Mouse (Mus musculus) liver, postnatal 0 days (tissue): ENCODE data around the gene Mtfp1. TPM values are rescaled to one million over a fixed set of nuclear protein-coding genes. Genes with fewer than 3 reads are reported as not detected.
"Not testable (repeated sequence)": the region's sequence is repeated elsewhere in the genome, so short reads cannot be mapped to it uniquely, and the experiment has no call there.

ENCODE experiments used
- ATAC-seq: fragments of 200-750 bp; cut with Nextera tagmentation; 2 replicates; pipeline ENCODE4 v1.8.0; 2017; ENCODE audit warnings: mild to moderate bottlenecking, moderate library complexity
- DNase-seq: peaks from one replicate; pipeline ENCODE4 v3.0.0-alpha.2; 2016
- H3K27ac ChIP-seq: fragments of 300-500 bp; sonication (generic); 2 replicates; pipeline ENCODE4 v1.5.1; 2014; ENCODE audit warnings: antibody characterized with exemption, moderate library complexity, mild to moderate bottlenecking, low read depth
- H3K27me3 ChIP-seq: fragments of 300-500 bp; sonication (generic); 2 replicates; pipeline ENCODE4 v1.6.1; 2014; ENCODE audit warnings: low read length, control low read depth, mixed read lengths; ENCODE audit not compliant: insufficient read depth
- H3K36me3 ChIP-seq: fragments of 300-500 bp; sonication (generic); replicated peaks from 2 replicates; pipeline ENCODE4 v1.6.1; 2014; ENCODE audit warnings: mild to moderate bottlenecking, control low read depth, low read length, moderate library complexity, mixed read lengths; ENCODE audit not compliant: insufficient read depth
- H3K4me1 ChIP-seq: fragments of 300-500 bp; sonication (generic); 2 replicates; pipeline ENCODE4 v1.6.1; 2014; ENCODE audit warnings: antibody characterized with exemption, mild to moderate bottlenecking, control low read depth; ENCODE audit not compliant: insufficient read depth
- H3K4me2 ChIP-seq: fragments of 300-500 bp; sonication (generic); 2 replicates; pipeline ENCODE4 v1.6.1; 2014; ENCODE audit warnings: low read depth, mild to moderate bottlenecking, low read length, moderate library complexity, mixed read lengths
- H3K4me3 ChIP-seq: fragments of 300-500 bp; sonication (generic); 2 replicates; pipeline ENCODE4 v1.5.1; 2014; ENCODE audit warnings: low read depth, low read length
- H3K9ac ChIP-seq: fragments of 300-500 bp; sonication (generic); replicated peaks from 2 replicates; pipeline ENCODE4 v1.6.1; 2014; ENCODE audit warnings: mild to moderate bottlenecking, moderate library complexity
- H3K9me3 ChIP-seq: fragments of 300-500 bp; sonication (generic); 2 replicates; pipeline ENCODE4 v1.6.1; 2016; ENCODE audit warnings: mild to moderate bottlenecking, control low read depth, low read length, mixed read lengths
- CTCF ChIP-seq: sonication (generic); IDR thresholded peaks from 2 replicates; pipeline ENCODE4 v1.5.1; 2016; ENCODE audit warnings: antibody characterized with exemption, low read depth
- EP300 ChIP-seq: IDR thresholded peaks from 2 replicates; pipeline ENCODE4 v1.6.1; 2016; ENCODE audit warnings: antibody characterized with exemption, low read depth, mild to moderate bottlenecking
- WGBS: fragments of 180-500 bp; shearing (Covaris S2); extraction: QIAGEN DNeasy Blood & Tissue Kit; methylation state at CpG from one replicate; pipeline ENCODE4 v1.1.7; 2014; ENCODE audit not compliant: insufficient replicate concordance; 5-methylcytosine and 5-hydroxymethylcytosine counted together
- polyA plus RNA-seq: library from polyadenylated mRNA; unstranded; fragments of >200 nt; fragmentation: Nextera tagmentation; extraction: Ambion mirVana; gene quantifications from 2 replicates; pipeline ENCODE4 v1.2.1, GENCODE M21; 2015

Gene Mtfp1
- polyA plus RNA-seq, 1 experiment from 2014 or later = 21.1 TPM

DNA sequence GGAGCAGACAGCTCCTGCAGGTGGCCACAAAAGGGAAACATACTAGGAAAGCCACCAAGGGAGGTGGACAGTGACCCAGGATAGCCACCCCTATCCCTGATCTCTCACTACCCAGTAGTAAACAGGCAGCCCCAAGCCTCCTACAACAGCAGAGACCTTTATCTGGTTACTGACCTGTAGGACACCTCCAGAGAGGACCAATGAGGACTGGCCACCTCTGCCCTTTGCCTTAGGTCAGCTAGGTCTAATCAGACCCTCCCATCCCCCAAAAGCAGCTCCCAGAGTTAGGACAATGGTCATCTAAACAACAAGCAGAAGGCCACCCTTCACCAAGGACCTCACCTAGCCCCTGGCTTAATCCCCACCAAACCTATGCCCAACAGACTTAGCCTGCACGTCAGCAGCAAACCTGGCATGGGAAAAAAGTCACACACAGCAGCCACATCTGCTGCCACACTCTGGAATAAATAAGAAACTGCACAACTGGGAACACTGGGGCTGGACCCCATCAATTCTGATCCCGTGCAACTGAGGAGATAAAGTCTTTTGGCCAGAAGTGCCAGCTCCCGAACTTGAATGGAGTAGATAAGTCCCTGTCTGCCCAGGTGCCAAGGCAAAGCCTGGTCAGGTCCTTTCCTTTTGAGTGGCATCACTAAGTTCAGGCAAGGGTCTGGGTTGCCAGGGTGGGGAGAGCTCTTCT is 22.3 kb upstream of the Mtfp1 start:
- DNase-seq (peak; percentile 51), ATAC-seq (peak; percentile 86)
- H3K4me3 ChIP-seq = peak overlapping the region; percentile 67
- 15% methylated on average over 3 of the region's 3 CpGs for WGBS
- TF ChIP-seq EP300 (no peak), CTCF (peak; percentile 41; the same call in 1 of the 2 replicates)
- no peaks in the 10 kb centered on the region for H3K9me3 ChIP-seq
- no peaks in the 10 kb centered on the region for H3K27me3 ChIP-seq
- H3K4me1 ChIP-seq = peaks cover 55% of the 10 kb centered on the region
- H3K4me2 ChIP-seq = peak overlapping the region; percentile 77
- H3K9ac ChIP-seq = peak overlapping the region; percentile 85
- peak overlapping the region; percentile 81 for H3K27ac ChIP-seq
- H3K36me3 ChIP-seq = no peaks in the 10 kb centered on the region

DNA sequence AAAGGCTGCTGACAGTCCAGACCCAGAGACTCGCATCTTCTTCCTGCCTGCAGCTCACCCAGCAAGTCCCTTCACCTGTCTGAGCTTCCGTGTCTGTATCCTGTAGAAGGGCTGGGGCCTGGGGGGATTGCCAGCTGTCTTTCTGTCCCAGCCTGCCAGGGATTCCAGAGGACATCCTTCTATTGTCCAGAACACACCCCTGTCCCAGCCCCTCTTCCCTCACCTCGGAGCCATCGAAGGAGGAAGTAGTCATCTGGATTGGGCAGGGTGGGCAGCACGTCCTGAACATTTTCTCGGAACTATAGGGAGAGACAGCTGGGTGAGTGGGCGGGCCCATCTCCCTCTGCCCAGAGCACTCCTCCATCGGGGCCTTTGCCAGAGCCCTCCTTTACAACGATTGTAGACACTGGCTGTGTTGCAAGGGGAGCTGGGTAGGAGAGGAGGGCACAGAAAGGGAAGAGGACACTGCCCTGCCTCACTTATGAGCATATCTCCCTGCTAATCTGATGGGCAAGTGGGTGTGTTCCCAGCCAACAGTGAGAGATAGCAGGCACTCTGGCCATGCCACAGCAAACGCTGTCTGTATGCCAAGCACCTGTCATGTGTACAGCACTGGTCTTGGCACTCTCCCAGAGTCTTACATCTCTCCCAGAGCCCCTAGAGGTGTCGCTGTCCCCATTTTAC is 21.4 kb upstream of the Mtfp1 start:
- peak overlapping the region; percentile 77 for H3K4me2 ChIP-seq
- peak overlapping the region; percentile 85 for H3K9ac ChIP-seq
- 25% methylated on average over 11 of the region's 11 CpGs for WGBS
- peak overlapping the region; percentile 67 for H3K4me3 ChIP-seq
- ATAC-seq = peak; percentile 39
- DNase-seq = peak; percentile 46
- no peaks in the 10 kb centered on the region for H3K27me3 ChIP-seq
- no peak; the same call in 1 of the 2 replicates for TF ChIP-seq EP300
- TF ChIP-seq CTCF = peak; percentile 20; the same call in 1 of the 2 replicates
- peaks cover 53% of the 10 kb centered on the region for H3K4me1 ChIP-seq
- H3K9me3 ChIP-seq = no peaks in the 10 kb centered on the region
- peak overlapping the region; percentile 81 for H3K27ac ChIP-seq
- H3K36me3 ChIP-seq = no peaks in the 10 kb centered on the region

- Histone ChIP-seq H3K9me3 (no peaks in the 10 kb centered on the region), H3K4me1 (peaks cover 53% of the 10 kb centered on the region), H3K27ac (no peak overlapping the region), H3K4me3 (no peak overlapping the region), H3K27me3 (no peaks in the 10 kb centered on the region), H3K4me2 (peak overlapping the region; percentile 77), H3K36me3 (peaks cover 4% of the 10 kb centered on the region), H3K9ac (no peak overlapping the region)
- TF ChIP-seq EP300 (no peak), CTCF (no peak)
- DNase-seq = no peak
- ATAC-seq = no peak
- 79% methylated on average over 4 of the region's 4 CpGs for WGBS
These were observed 20.2 kb upstream of the Mtfp1 start for GRCm38 (mm10) chr11:4115407-4115806.

DNA sequence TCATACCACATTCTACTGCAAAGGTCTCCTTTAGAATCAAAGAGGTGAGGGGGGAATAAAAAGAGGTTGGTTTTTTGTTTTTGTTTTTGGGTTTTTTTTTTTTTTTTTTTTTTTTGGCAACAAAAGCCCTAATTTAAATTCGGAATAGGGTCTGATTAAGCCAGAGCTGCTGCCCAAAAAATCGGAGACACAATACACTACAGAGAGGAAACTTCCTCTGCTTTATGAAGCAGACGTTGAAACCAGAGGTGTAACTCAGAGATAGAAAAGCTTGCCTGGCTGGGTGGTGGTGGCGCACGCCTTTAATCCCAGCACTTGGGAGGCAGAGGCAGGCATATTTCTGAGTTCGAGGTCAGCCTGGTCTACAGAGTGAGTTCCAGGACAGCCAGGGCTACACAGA is 19.3 kb upstream of the Mtfp1 start:
- 75% methylated on average over 6 of the region's 6 CpGs for WGBS
- not testable (repeated sequence) for ATAC-seq, H3K27ac ChIP-seq, H3K9me3 ChIP-seq, H3K9ac ChIP-seq, H3K4me2 ChIP-seq, H3K27me3 ChIP-seq, H3K4me3 ChIP-seq, H3K36me3 ChIP-seq, DNase-seq
- peaks cover 52% of the 10 kb centered on the region for H3K4me1 ChIP-seq

GRCm38 (mm10) chr11:4113970-4114369 is 18.7 kb upstream of the Mtfp1 start:
- no peaks in the 10 kb centered on the region for H3K27me3 ChIP-seq
- H3K27ac ChIP-seq = no peak overlapping the region
- TF ChIP-seq EP300 (no peak), CTCF (no peak)
- H3K36me3 ChIP-seq = peaks cover 12% of the 10 kb centered on the region
- peaks cover 46% of the 10 kb centered on the region for H3K4me1 ChIP-seq
- H3K4me3 ChIP-seq = no peak overlapping the region
- WGBS = 61% methylated on average over 6 of the region's 6 CpGs
- DNase-seq (no peak), ATAC-seq (no peak)
- H3K9ac ChIP-seq = no peak overlapping the region
- H3K9me3 ChIP-seq = no peaks in the 10 kb centered on the region
- H3K4me2 ChIP-seq = no peak overlapping the region

DNA sequence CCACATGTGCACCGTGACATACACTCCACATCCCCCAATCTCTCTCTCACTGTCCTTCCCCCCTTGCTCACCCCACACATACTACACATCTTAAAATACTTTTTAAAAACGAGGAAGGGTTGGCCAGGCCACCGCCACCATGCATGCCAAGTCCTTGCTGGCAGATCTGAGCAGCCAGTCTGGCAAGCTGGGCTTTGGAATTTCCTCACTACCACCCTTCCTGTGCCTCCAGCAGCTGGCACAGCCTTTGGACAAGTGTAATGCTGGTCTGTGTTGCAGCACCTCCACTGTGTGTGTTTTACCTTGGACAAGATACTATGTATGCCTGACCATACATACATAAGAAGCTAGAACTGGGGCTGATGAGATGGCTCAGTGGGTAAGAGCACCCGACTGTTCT is 18.3 kb upstream of the Mtfp1 start:
- TF ChIP-seq EP300 (no peak), CTCF (no peak)
- 74% methylated on average over 4 of the region's 4 CpGs for WGBS
- H3K27ac ChIP-seq = no peak overlapping the region
- H3K36me3 ChIP-seq = peaks cover 13% of the 10 kb centered on the region
- H3K9ac ChIP-seq = no peak overlapping the region
- ATAC-seq = no peak
- no peak overlapping the region for H3K4me3 ChIP-seq
- no peaks in the 10 kb centered on the region for H3K9me3 ChIP-seq
- DNase-seq = no peak
- no peak overlapping the region for H3K4me2 ChIP-seq
- peaks cover 41% of the 10 kb centered on the region for H3K4me1 ChIP-seq
- H3K27me3 ChIP-seq = no peaks in the 10 kb centered on the region
